Mouse (Mus musculus) liver, postnatal 0 days (tissue): ENCODE data around the gene Sdhb.

Experiments
- CTCF ChIP-seq: sonication (generic); IDR thresholded peaks from 2 replicates; pipeline ENCODE4 v1.5.1; 2016; ENCODE audit warnings: antibody characterized with exemption, low read depth
- EP300 ChIP-seq: IDR thresholded peaks from 2 replicates; pipeline ENCODE4 v1.6.1; 2016; ENCODE audit warnings: antibody characterized with exemption, low read depth, mild to moderate bottlenecking

GRCm38 (mm10) chr4:140949052-140949451, 12.0 kb upstream of the Sdhb start:
- TF ChIP-seq EP300 (no peak), CTCF (no peak)
